Mouse (Mus musculus) spleen, postnatal 4 days (tissue): ENCODE measurements around the gene Dusp28.

ENCODE experiments used
- DNase-seq, 2 experiments: peaks; one replicate each; pipeline ENCODE4 v3.0.0; 2022; ENCODE audit warnings: low spot score in 2 of 2

Gene Dusp28

GRCm38 (mm10) chr1:92937797-92938196 lies 31.0 kb downstream of the Dusp28 start:
- no peak for DNase-seq

GRCm38 (mm10) chr1:92939746-92940145 lies 33.0 kb downstream of the Dusp28 start:
- DNase-seq, result no peak

GRCm38 (mm10) chr1:92943219-92943989 lies 36.6 kb downstream of the Dusp28 start:
- peak; percentile 9 to 55 for DNase-seq

GRCm38 (mm10) chr1:92947966-92948365 lies 41.2 kb downstream of the Dusp28 start:
- peak; percentile 8 to 53 for DNase-seq

- DNase-seq, result peak; percentile 27 to 69
Observed at GRCm38 (mm10) chr1:92949426-92949825, 42.6 kb downstream of the Dusp28 start.

- peak; percentile 6 to 38 for DNase-seq
Observed at GRCm38 (mm10) chr1:92950607-92951006, 43.8 kb downstream of the Dusp28 start, which contains the start of gene Gpr35. Gene Gpr35 (plus strand): TSS chr1:92950865.

GRCm38 (mm10) chr1:92953641-92954040 lies 46.9 kb downstream of the Dusp28 start:
- peak in 1 of 2 experiments; percentile 7 for DNase-seq

- DNase-seq, result peak; percentile 66 to 83
Observed at GRCm38 (mm10) chr1:92956571-92957335, 50.0 kb downstream of the Dusp28 start.
